8 mouse cellular contexts compared by ENCODE assay signal in the genomic region with DNA sequence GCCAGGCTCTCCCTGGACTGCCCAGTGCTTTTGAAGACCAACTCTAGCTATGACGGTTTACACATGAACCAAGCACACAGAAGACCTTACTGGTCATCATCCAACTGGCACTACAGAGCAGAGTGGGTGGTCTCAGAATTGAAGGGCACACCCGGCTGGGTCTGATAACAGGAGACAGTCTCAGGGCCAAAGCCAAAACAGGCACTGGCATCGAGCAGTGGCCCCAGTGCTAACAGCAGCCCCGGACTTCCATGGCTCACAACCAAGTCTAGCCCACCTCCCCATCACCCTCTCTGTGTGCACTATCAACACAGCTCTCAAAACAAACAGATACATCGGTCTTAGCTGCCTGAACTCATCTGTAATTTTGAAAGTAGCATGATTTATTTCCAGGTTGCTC. TPM values are rescaled to one million over a fixed set of nuclear protein-coding genes. Genes with fewer than 3 reads are reported as not detected.
DNase-seq lines count a peak whose midpoint lies in the region; ATAC-seq and TF ChIP-seq lines count a peak whose summit lies in the region.

No protein-coding gene starts in this region.

- TF ChIP-seq CTCF in hindbrain, postnatal 0 days (IDR thresholded peaks at IDR 0.05; ENCODE audit: low read depth), result no peak

- 21% methylated on average over 5 of the region's 5 CpGs for WGBS in kidney, embryonic 15.5 days
- 52% methylated on average over 5 of the region's 5 CpGs for WGBS in embryonic facial prominence, embryonic 10.5 days
- WGBS in hindbrain, postnatal 0 days, result 16% methylated on average over 5 of the region's 5 CpGs
- WGBS in midbrain, embryonic 16.5 days, result 34% methylated on average over 5 of the region's 5 CpGs

- peaks cover 79% of the 10 kb centered on the region for H3K4me1 ChIP-seq in kidney, embryonic 15.5 days
- H3K4me1 ChIP-seq in embryonic facial prominence, embryonic 10.5 days, result peaks cover 82% of the 10 kb centered on the region
- H3K4me1 ChIP-seq in hindbrain, postnatal 0 days (ENCODE audit: insufficient read depth, low read length), result peaks cover 25% of the 10 kb centered on the region
- peaks cover 20% of the 10 kb centered on the region for H3K4me1 ChIP-seq in midbrain, embryonic 16.5 days (ENCODE audit: control insufficient read depth, insufficient read depth, low read length)

- peaks cover 6% of the 10 kb centered on the region; the same call in 1 of the 2 replicates for H3K27me3 ChIP-seq in kidney, embryonic 15.5 days
- peaks cover 17% of the 10 kb centered on the region for H3K27me3 ChIP-seq in embryonic facial prominence, embryonic 10.5 days (replicated peaks; ENCODE audit: low read depth, poor library complexity, severe bottlenecking)
- H3K27me3 ChIP-seq in hindbrain, postnatal 0 days (ENCODE audit: insufficient read depth, low read length), result no peaks in the 10 kb centered on the region
- H3K27me3 ChIP-seq in midbrain, embryonic 16.5 days (ENCODE audit: control insufficient read depth, insufficient read depth, low read depth, low read length), result peaks cover 2% of the 10 kb centered on the region; the same call in 1 of the 2 replicates

- ATAC-seq in kidney, embryonic 15.5 days (replicated peaks; ENCODE audit: low FRiP score), result no peak
- ATAC-seq in hindbrain, postnatal 0 days, result no peak
- ATAC-seq in midbrain, embryonic 16.5 days, result no peak

- peak overlapping the region; percentile 98 for H3K4me2 ChIP-seq in kidney, embryonic 15.5 days
- H3K4me2 ChIP-seq in hindbrain, postnatal 0 days (ENCODE audit: low read depth, low read length), result peak overlapping the region; percentile 86
- peak overlapping the region; percentile 76 for H3K4me2 ChIP-seq in midbrain, embryonic 16.5 days (ENCODE audit: low read length)

- no peak for DNase-seq in kidney, adult 9 months
- DNase-seq in embryonic facial prominence, embryonic 10.5 days (ENCODE audit: low spot score), result no peak
- DNase-seq in hindbrain, postnatal 0 days (ENCODE audit: low spot score), result no peak
- DNase-seq in Muller cell, postnatal 12 days (ENCODE audit: inconsistent ontology term), result no peak
- no peak for DNase-seq in spleen, postnatal 10 days (ENCODE audit: low spot score in 2 of 2)
- DNase-seq in thymus, postnatal 10 days (ENCODE audit: low spot score in 2 of 2), result no peak

- no peak overlapping the region for H3K27ac ChIP-seq in kidney, embryonic 15.5 days
- no peak overlapping the region for H3K27ac ChIP-seq in embryonic facial prominence, embryonic 10.5 days (replicated peaks)
- no peak overlapping the region for H3K27ac ChIP-seq in hindbrain, postnatal 0 days
- H3K27ac ChIP-seq in midbrain, embryonic 16.5 days (ENCODE audit: low read length), result no peak overlapping the region

- H3K9ac ChIP-seq in kidney, embryonic 15.5 days, result peak overlapping the region; percentile 44; the same call in 1 of the 2 replicates
- H3K9ac ChIP-seq in hindbrain, postnatal 0 days (replicated peaks; ENCODE audit: low read length), result peak overlapping the region; percentile 76
- peak overlapping the region; percentile 54 for H3K9ac ChIP-seq in midbrain, embryonic 16.5 days (ENCODE audit: low read depth, low read length)

- no peaks in the 10 kb centered on the region for H3K9me3 ChIP-seq in kidney, embryonic 15.5 days (replicated peaks)
- no peaks in the 10 kb centered on the region for H3K9me3 ChIP-seq in embryonic facial prominence, embryonic 10.5 days
- H3K9me3 ChIP-seq in hindbrain, postnatal 0 days (ENCODE audit: low read length), result no peaks in the 10 kb centered on the region
- H3K9me3 ChIP-seq in midbrain, embryonic 16.5 days (replicated peaks; ENCODE audit: control insufficient read depth, low read length, poor library complexity, severe bottlenecking), result no peaks in the 10 kb centered on the region

- H3K36me3 ChIP-seq in kidney, embryonic 15.5 days, result no peaks in the 10 kb centered on the region
- H3K36me3 ChIP-seq in embryonic facial prominence, embryonic 10.5 days (replicated peaks), result no peaks in the 10 kb centered on the region
- H3K36me3 ChIP-seq in hindbrain, postnatal 0 days (ENCODE audit: insufficient read depth, low read length), result no peaks in the 10 kb centered on the region
- H3K36me3 ChIP-seq in midbrain, embryonic 16.5 days (ENCODE audit: control insufficient read depth, insufficient read depth, low read length), result no peaks in the 10 kb centered on the region

- peak overlapping the region; percentile 60 for H3K4me3 ChIP-seq in kidney, embryonic 15.5 days (replicated peaks)
- peak overlapping the region; percentile 85 for H3K4me3 ChIP-seq in embryonic facial prominence, embryonic 10.5 days
- peak overlapping the region; percentile 69 for H3K4me3 ChIP-seq in hindbrain, postnatal 0 days (ENCODE audit: low read length)
- peak overlapping the region; percentile 78 for H3K4me3 ChIP-seq in midbrain, embryonic 16.5 days (ENCODE audit: low read depth, low read length)

RNA-seq across cellular contexts. Expression of a gene that starts 1.6 kb away (rescaled TPM):
- polyA plus RNA-seq in kidney, embryonic 15.5 days (2015; fragmentation: Nextera tagmentation; extraction: Ambion mirVana), result 16.7 and 19.3 TPM in 2 replicates
- 18.7 and 21.0 TPM in 2 replicates for polyA plus RNA-seq in embryonic facial prominence, embryonic 10.5 days (2016; fragmentation: Nextera tagmentation; extraction: Ambion mirVana)
- 148 and 163 TPM in 2 replicates for total RNA-seq in hindbrain, postnatal 0 days (2014; rRNA removed)
- polyA plus RNA-seq in hindbrain, postnatal 0 days (2015; fragmentation: Nextera tagmentation; extraction: Ambion mirVana), result 60.1 and 72.1 TPM in 2 replicates
- polyA plus RNA-seq in midbrain, embryonic 16.5 days (2015; fragmentation: Nextera tagmentation; extraction: Ambion mirVana), result 48.9 and 50.8 TPM in 2 replicates

RNA-seq across cellular contexts. Expression of a gene that starts 38.8 kb away (rescaled TPM):
- 0.40 TPM in 1 of 2 replicates, not detected in the other for polyA plus RNA-seq in kidney, embryonic 15.5 days (2015; fragmentation: Nextera tagmentation; extraction: Ambion mirVana)
- polyA plus RNA-seq in embryonic facial prominence, embryonic 10.5 days (2016; fragmentation: Nextera tagmentation; extraction: Ambion mirVana), result not detected in 2 replicates
- total RNA-seq in hindbrain, postnatal 0 days (2014; rRNA removed), result 0.42 TPM in 1 of 2 replicates, not detected in the other
- polyA plus RNA-seq in hindbrain, postnatal 0 days (2015; fragmentation: Nextera tagmentation; extraction: Ambion mirVana), result 0.23 and 0.50 TPM in 2 replicates
- 0.55 and 0.60 TPM in 2 replicates for polyA plus RNA-seq in midbrain, embryonic 16.5 days (2015; fragmentation: Nextera tagmentation; extraction: Ambion mirVana)

RNA-seq across cellular contexts. Expression of a gene that starts 43.7 kb away (rescaled TPM):
- 41.2 and 43.3 TPM in 2 replicates for polyA plus RNA-seq in kidney, embryonic 15.5 days (2015; fragmentation: Nextera tagmentation; extraction: Ambion mirVana)
- polyA plus RNA-seq in embryonic facial prominence, embryonic 10.5 days (2016; fragmentation: Nextera tagmentation; extraction: Ambion mirVana), result 55.2 and 64.8 TPM in 2 replicates
- total RNA-seq in hindbrain, postnatal 0 days (2014; rRNA removed), result 59.7 and 62.5 TPM in 2 replicates
- 22.5 and 22.8 TPM in 2 replicates for polyA plus RNA-seq in hindbrain, postnatal 0 days (2015; fragmentation: Nextera tagmentation; extraction: Ambion mirVana)
- 54.7 and 55.7 TPM in 2 replicates for polyA plus RNA-seq in midbrain, embryonic 16.5 days (2015; fragmentation: Nextera tagmentation; extraction: Ambion mirVana)
